Mouse (Mus musculus) T-cell, adult 2 months (primary cell): Measurements from ENCODE around the gene Zfp825.
"Not testable (repeated sequence)": the region's sequence is repeated elsewhere in the genome, so short reads cannot be mapped to it uniquely, and the experiment has no call there.

Experiments used
- DNase-seq: peaks from one replicate; pipeline ENCODE4 v3.0.0; 2022; ENCODE audit warnings: low spot score

Zfp825 gene

DNA sequence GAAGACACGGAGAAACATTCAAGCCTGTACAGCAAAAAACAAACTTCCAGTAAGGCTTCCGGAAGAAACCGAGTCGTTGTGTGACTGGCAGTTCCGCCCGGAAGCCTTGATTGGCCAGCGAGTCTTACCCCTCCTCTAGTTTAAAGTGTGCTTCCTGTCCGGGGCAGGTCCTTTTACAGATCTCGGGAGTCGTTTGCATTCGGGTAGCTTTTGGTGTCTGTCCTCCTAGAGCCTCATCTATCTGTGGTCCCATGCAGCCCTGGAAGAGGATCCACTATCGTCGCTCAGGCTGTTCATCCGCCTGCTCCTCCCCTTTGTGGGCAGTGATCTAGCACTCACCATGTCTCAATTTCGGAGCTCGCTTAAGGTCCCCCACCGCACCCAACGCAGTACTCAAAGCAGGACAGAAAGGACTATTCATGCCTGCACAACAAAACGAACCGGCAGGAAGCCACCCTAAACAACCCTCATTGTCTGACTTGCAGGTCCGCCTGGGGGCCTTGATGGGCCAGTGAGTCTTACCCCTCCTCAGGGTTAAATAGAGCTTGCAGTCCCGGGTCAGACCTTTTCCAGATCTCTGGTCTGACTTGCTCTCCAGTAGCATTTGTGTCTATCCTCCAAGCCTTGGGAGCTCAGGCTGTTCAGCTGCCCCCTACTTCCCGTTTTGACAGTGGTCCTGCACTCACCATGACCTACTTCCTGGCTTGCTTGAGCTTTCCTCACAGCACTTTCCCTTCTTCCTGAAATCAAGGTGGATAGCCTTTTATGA, at the start of gene Zfp825:
Zfp825 (minus strand) TSS at position 82 of the 769 bp plus-strand sequence.
- DNase-seq, result peak; percentile 86

DNA sequence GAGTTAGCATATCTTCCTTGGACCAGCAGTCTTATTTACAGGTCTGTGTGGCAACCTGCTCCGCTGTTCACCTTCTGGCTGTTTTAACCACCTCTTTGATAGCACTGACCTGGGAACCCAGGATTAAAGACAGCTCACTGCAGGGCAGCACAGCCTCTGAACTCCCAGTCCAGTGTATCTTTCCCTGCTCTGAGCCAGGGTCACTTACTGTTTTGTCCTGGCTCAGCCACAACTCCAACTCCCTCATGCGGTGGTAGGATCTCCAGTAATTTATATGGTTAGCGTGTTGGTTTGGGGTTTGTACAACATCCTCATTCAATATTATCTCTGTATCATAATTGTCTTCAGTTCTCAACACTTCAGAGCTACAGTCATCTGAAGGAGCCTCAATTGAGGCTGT, 41.6 kb upstream of the Zfp825 start:
- DNase-seq, result not testable (repeated sequence)

DNA sequence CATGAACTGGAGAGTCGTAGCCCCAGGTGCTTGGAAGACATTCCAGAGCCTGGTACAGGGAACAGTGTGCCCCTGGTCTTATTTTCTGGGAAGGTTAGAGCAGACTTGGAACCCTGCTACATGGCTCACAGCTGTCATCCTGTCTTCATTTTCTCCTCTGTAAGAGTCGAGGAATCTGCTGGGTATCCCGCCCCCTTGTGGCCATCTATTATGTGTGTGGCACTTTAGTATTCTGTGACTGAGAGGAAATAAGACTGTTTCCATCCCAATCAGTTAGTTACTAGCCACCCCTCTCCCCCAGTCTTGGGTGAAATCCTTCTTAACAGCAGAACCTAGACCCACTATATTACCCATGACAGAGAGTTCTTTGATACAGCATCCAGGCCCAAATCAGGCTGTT, 41.1 kb upstream of the Zfp825 start:
- DNase-seq, result peak; percentile 59

DNA sequence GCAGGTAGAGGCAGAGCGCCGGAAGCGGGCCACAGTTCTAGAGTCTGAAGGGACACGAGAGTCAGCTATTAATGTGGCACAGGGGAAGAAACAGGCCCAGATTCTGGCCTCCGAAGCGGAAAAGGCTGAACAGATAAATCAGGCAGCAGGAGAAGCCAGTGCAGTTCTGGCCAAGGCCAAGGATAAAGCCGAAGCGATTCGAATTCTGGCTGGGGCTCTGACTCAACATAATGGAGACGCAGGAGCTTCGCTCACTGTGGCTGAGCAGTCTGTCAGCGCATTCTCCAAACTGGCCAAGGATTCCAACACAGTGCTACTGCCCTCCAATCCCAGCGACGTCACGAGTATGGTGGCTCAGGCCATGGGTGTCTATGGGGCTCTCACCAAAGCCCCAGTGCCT, 40.3 kb upstream of the Zfp825 start:
- DNase-seq, result no peak

DNA sequence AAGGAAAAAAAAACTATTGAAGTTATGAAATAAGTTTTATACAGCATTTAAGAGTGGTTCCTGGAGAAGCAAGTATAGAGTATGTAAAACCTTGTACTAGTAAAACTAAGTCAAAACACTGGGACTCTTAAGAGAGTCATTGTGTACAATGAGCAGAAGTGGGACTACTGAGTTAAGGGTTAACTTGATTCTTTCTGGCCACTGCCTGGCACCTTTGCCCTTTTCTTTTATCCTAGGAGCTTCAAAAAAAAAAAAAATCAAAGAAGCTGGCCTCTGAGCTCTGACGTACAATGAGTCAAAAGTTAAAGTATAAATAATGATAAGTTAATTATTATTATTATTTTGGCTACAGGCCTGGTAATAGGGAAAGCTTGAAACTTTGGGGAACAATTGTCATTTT, 37.5 kb upstream of the Zfp825 start:
- not testable (repeated sequence) for DNase-seq

DNA sequence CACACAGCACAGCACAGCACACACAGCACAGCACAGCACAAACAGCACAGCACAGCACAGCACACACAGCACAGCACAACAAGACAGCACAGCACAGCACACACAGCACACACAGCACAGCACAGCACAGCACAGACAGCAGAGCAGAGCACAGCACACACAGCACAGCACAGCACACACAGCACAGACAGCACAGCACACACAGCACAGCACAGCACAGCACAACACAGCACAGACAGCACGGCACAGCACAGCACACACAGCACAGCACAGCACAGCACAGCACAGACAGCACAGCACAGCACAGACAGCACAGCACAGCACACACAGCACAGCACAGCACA, 35.6 kb upstream of the Zfp825 start:
- DNase-seq, result not testable (repeated sequence)

DNA sequence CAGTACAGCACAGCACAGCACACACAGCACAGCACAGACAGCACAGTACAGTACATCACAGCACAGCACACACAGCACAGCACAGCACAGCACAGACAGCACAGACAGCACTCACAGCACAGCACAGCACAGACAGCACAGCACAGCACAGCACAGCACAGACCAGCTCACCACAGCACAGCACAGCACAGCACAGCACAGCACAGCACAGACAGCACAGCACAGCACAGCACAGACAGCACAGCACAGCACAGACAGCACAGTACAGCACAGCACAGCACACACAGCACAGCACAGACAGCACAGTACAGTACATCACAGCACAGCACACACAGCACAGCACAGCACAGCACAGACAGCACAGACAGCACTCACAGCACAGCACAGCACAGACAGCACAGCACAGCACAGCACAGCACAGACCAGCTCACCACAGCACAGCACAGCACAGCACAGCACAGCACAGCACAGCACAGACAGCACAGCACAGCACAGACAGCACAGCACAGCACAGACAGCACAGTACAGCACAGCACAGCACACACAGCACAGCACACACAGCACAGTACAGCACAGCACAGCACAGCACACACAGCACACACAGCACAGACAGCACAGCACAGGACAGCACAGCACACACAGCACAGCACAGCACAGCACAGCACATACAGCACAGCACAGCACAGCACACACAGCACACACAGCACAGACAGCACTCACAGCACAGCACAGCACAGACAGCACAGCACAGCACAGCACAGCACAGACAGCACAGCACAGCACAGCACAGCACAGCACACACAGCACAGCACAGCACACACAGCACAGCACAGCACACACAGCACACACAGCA, 35.0 kb upstream of the Zfp825 start:
- DNase-seq, result not testable (repeated sequence)

DNA sequence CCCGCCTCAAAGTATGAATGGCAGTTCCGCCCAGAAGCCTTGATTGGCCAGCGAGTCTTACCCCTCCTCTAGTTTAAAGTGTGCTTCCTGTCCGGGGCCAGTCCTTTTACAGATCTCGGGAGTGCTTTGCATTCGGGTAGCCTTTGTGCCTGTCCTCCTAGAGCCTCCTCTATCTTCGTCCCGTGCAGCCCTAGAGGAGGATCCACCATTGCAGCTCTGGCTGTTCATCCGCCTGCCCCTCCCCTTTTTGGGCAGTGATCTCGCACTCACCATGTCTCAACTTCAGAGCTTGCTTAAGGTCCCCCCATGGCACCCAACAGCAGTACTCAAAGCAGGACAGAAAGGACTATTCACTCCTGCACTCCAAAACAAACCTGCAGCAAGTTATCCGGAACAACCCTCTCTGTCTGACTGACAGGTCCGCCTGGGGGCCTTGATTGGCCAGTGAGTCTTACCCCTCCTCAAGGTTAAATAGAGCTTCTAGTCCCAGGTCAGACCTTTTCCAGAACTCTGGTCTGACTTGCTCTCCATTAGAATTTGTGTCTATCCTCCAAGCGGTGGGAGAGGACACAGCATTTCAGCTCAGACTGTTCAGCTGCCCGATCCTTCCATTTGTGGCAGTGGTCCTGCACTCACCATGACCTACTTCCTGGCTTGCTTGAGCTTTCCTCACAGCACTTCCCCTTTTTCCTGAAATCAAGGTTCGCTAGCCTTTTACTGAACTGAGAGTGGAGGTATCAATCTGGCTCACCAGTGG, 28.9 kb upstream of the Zfp825 start:
- DNase-seq, result peak; percentile 89

DNA sequence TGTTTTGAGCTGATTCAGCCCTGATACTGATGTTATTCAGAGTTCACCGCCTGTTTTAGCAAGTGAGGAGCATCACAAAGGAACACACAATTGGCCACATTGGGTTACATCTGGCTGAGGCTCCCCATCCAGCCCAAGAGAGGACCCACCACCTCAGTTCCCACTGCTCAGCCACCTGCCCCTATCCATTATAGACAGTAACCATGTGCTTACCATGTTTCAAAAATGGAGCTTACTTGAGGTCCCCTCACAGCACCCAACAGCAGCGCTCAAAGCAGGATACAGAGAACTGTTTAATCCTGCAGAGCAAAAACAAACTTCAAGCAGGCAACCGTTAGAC, 28.3 kb upstream of the Zfp825 start:
- not testable (repeated sequence) for DNase-seq

DNA sequence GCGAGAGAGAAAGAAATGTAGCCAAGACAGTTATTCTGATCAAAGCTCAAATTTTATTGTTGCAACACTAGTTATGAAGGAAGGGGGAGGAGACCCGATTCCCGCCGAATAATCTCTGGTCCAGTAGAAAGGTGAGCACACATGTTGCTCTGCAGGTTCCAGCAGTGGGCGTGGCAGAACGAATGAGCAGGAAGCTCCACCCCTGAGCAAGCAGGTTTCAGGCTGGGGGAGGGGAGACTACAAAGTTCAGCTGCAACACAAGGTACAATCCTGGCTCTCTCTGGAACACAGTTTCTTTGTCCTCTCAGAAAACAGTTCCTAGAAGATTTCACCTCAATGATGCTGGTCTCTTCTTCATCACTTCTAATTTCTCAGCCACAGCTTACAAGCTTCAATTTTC, 14.2 kb upstream of the Zfp825 start:
- DNase-seq, result not testable (repeated sequence)

DNA sequence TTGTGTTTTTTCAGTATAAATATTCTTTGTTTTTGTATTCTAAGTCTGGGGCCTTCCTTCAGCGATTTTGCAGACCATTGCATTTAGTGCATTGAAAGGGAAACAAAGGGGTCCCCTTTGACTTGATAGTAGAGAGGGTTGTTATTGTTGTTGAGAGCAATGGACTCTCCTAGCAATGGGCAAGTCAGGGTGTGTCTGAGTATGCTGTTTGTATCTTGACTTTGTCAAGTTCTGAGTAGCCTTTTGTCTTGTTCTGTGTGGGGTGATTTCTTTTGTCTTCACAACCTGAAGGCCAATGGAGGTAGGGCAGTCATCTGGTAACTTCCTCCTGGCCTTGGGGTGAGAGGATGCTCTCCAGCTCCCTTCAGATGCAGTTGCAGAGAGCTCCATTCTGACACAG, 9.1 kb upstream of the Zfp825 start:
- not testable (repeated sequence) for DNase-seq

DNA sequence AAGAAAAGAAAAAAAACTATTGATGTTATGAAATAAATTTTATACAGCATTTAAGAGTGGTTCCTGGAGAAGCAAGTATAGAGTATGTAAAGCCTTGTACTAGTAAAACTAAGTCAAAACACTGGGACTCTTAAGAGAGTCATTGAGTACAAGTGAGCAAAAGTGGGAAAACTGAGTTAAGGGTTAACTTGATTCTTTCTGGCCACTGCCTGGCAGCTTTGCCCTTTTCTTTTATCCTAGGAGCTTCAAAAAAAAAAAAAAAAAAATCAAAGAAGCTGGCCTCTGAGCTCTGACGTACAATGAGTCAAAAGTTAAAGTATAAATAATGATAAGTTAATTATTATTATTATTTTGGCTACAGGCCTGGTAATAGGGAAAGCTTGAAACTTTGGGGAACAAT, 5.9 kb upstream of the Zfp825 start:
- not testable (repeated sequence) for DNase-seq

DNA sequence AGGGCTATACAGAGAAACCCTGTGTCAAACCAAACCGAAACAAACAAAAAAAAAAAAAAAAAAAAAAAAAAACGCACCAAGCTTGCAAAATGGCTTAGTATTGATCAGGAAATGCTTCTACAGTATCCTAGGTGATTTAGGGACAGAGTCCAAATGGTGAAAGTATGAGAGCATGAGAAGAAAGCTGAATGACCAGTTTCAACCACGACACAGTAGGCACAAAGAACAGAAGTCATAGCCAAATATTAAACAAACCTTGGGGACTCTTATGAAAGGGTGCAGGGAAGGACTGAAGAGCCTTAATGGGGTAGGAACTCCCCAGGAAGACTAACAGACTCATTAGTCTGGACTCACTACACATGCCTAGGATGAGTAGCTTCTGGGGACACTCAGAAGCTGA, 9.5 kb downstream of the Zfp825 start:
- DNase-seq, result not testable (repeated sequence)

DNA sequence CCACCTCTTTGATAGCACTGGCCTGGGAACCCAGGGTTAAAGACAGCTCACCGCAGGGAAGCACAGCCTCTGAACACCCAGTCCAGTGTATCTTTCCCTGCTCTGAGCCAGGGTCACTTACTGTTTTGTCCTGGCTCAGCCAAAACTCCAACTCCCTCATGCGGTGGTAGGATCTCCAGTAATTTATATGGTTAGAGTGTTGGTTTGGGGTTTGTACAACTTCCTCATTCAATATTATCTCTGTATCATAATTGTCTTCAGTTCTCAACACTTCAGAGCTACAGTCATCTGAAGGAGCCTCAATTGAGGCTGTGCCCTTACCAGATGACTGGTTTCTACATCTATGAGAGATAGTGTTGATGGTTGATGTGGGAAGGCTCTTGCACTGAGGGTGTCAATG, 22.3 kb downstream of the Zfp825 start:
- DNase-seq, result not testable (repeated sequence)

DNA sequence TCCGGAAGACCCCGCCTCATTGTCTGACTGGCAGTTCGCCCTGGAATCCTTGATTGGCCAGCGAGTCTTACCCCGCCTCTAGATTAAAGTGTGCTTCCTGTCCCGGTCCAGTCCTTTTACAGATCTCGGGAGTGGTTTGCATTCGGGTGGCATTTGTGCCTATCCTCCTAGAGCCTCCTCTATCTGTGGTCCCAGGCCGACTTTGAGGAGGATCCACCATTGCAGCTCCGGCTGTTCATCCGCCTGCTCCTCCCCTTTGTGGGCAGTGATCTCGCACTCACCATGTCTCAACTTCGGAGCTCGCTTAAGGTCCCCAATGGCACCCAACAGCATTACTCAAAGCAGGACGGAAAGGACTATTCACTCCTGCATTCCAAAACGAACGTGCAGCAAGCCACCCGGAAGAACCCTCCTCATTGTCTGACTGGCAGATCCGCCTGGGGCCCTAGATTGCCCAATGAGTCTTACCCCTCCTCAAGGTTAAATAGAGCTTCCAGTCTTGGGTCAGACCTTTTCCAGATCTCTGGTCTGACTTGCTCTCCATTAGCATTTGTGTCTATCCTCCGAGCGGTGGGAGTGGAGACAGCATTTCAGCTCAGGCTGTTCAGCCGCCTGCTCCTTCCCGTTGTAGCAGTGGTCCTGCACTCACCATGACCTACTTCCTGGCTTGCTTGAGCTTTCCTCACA, 30.9 kb downstream of the Zfp825 start:
- peak; percentile 75 for DNase-seq

DNA sequence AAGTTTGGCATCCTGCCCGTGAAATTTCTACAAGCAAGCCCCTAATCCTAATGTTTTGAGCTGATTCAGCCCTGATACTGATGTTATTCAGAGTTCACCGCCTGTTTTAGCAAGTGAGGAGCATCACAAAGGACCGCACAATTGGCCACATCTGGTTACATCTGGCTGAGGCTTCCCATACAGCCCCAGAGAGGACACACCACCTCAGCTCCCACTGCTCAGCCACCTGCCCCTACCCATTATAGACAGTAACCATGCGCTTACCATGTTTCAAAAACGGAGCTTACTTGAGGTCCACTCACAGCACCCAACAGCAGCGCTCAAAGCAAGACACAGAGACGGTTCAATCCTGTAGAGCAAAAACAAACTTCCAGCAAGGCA, 31.5 kb downstream of the Zfp825 start:
- DNase-seq, result not testable (repeated sequence)

DNA sequence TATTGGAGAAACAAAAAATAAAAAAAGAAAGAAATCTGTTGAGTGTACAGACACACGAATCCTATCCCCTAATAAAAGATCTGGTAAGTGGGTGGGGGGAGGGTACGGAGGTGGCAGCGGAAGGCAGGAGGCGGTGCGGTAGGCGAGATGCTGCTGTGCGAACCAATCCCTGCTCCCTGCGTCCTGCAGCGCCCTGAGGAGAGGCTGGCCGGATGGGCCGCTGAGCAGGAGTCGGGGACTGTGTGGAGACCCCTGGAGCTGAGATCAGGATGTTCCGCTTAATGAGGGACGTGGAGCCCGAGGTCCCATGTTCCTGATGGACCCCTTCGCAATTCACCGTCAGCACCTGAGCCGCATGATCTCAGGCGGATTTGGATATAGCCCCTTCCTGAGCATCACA, 53.9 kb downstream of the Zfp825 start:
- DNase-seq, result no peak
